Mouse (Mus musculus) limb, embryonic 14.5 days (tissue): Measurements from ENCODE around the gene Bpnt1. TPM values are rescaled to one million over a fixed set of nuclear protein-coding genes. Genes with fewer than 3 reads are reported as not detected.
A peak's percentile ranks its signal among the peaks of the same experiment; 100 is the strongest.

Experiments used
- ATAC-seq: fragments of 200-750 bp; cut with Nextera tagmentation; 2 replicates; pipeline ENCODE4 v1.8.0; 2017; ENCODE audit warnings: low read depth, moderate number of reproducible peaks, moderate TSS enrichment; ENCODE audit not compliant: low FRiP score
- DNase-seq: peaks from one replicate; pipeline ENCODE4 v3.0.0-alpha.2; 2015; ENCODE audit warnings: low spot score
- H3K27ac ChIP-seq: fragments of 300-500 bp; sonication (generic); replicated peaks from 2 replicates; pipeline ENCODE4 v1.5.1; 2014; ENCODE audit warnings: low read depth, mild to moderate bottlenecking, low read length, moderate library complexity, mixed read lengths
- H3K27me3 ChIP-seq: fragments of 300-500 bp; sonication (generic); 2 replicates; pipeline ENCODE4 v1.6.1; 2014; ENCODE audit warnings: low read length, mixed read lengths; ENCODE audit not compliant: control insufficient read depth, insufficient read depth
- H3K36me3 ChIP-seq: fragments of 300-500 bp; sonication (generic); 2 replicates; pipeline ENCODE4 v1.6.1; 2014; ENCODE audit warnings: mild to moderate bottlenecking, low read length, moderate library complexity, mixed read lengths; ENCODE audit not compliant: control insufficient read depth, insufficient read depth
- H3K4me1 ChIP-seq: fragments of 300-500 bp; sonication (generic); 2 replicates; pipeline ENCODE4 v1.6.1; 2014; ENCODE audit warnings: antibody characterized with exemption, low read length, mixed read lengths; ENCODE audit not compliant: control insufficient read depth, insufficient read depth
- H3K4me2 ChIP-seq: fragments of 300-500 bp; sonication (generic); replicated peaks from 2 replicates; pipeline ENCODE4 v1.6.1; 2014; ENCODE audit warnings: low read depth, mild to moderate bottlenecking, low read length, moderate library complexity; ENCODE audit not compliant: severe bottlenecking
- H3K4me3 ChIP-seq: fragments of 300-500 bp; sonication (generic); replicated peaks from 2 replicates; pipeline ENCODE4 v1.5.1; 2014; ENCODE audit warnings: low read length
- H3K9ac ChIP-seq: fragments of 300-500 bp; sonication (generic); 2 replicates; pipeline ENCODE4 v1.6.1; 2014; ENCODE audit warnings: mild to moderate bottlenecking, low read depth, low read length, moderate library complexity; ENCODE audit not compliant: severe bottlenecking
- H3K9me3 ChIP-seq: fragments of 300-500 bp; sonication (generic); 2 replicates; pipeline ENCODE4 v1.6.1; 2016; ENCODE audit warnings: low read length; ENCODE audit not compliant: control insufficient read depth
- POLR2A ChIP-seq: fragments of 200-500 bp; IDR thresholded peaks from 2 replicates; pipeline ENCODE4 v1.8.0; 2012; ENCODE audit warnings: inconsistent platforms, mild to moderate bottlenecking, moderate library complexity, borderline replicate concordance; ENCODE audit not compliant: insufficient read depth, insufficient read length; ENCODE audit errors: extremely low read depth
- WGBS: fragments of 180-500 bp; shearing (Covaris S2); extraction: QIAGEN DNeasy Blood & Tissue Kit; methylation state at CpG from one replicate; pipeline ENCODE4 v1.1.7; 2014; 5-methylcytosine and 5-hydroxymethylcytosine counted together
- polyA plus RNA-seq, 2 experiments: library from polyadenylated mRNA; depleted of rRNA in 1 of 2; stranded (reverse) in 1 of 2; unstranded in 1 of 2; fragments of >200 nt; fragmentation: Nextera tagmentation in 1 of 2; extraction: Ambion mirVana in 1 of 2; gene quantifications; 2 replicates each; pipeline versions ENCODE4 v1.2.1 to v1.2.3; 2012 to 2014

The Bpnt1 gene
- polyA plus RNA-seq, 2 experiments, result 8.8 to 30.1 TPM

DNA sequence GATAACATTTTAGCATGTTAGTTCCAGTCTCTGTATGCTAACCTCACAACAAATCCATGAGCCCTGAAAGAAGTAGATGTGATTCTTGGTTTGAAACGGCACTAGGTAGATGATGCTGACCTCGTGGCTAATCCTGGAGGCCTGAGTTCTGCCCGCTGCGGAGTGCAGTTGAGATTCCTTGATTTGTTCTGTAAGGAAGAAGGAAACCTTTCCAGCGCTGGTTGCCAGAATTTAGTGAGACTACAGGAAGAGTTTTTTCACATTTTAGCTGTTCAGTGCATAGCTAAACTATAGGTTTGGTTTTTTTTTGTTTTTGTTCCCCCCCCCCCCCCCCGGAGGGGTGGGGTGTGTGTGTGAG lies 32.2 kb downstream of the Bpnt1 start:
- Histone ChIP-seq H3K27ac (no peak overlapping the region), H3K4me2 (peak overlapping the region; percentile 63), H3K9ac (peak overlapping the region; percentile 34; the same call in 1 of the 2 replicates), H3K9me3 (no peaks in the 10 kb centered on the region), H3K4me3 (peak overlapping the region; percentile 99), H3K4me1 (peaks cover 27% of the 10 kb centered on the region), H3K36me3 (peaks cover 22% of the 10 kb centered on the region), H3K27me3 (no peaks in the 10 kb centered on the region)
- TF ChIP-seq POLR2A, result no peak
- no peak for ATAC-seq
- 45% methylated on average over 6 of the region's 6 CpGs for WGBS
- DNase-seq, result no peak

DNA sequence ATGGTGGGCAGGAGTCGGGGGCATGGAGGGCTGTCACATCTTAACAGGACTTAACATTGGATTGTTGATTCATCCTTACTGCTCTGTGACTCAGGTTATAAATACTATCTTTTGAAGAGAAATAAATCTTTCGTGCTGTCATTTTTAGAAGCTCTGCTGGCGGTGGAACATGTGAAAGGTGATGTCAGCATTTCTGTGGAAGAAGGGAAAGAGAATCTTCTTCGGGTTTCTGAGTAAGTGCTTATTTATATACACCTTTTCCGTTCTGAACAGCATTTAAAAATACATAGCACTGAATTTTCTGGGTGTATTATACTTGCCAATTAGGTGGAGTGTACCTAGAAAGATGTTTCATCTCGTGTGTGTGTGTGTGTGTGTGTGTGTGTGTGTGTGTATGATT lies 35.4 kb downstream of the Bpnt1 start:
- no peaks in the 10 kb centered on the region for H3K9me3 ChIP-seq
- H3K4me2 ChIP-seq, result no peak overlapping the region
- no peaks in the 10 kb centered on the region for H3K27me3 ChIP-seq
- no peak for TF ChIP-seq POLR2A
- no peak overlapping the region for H3K27ac ChIP-seq
- peaks cover 51% of the 10 kb centered on the region for H3K36me3 ChIP-seq
- WGBS, result 81% methylated on average over 6 of the region's 6 CpGs
- peaks cover 20% of the 10 kb centered on the region for H3K4me1 ChIP-seq
- DNase-seq (no peak), ATAC-seq (no peak)
- no peak overlapping the region for H3K9ac ChIP-seq
- H3K4me3 ChIP-seq, result no peak overlapping the region

DNA sequence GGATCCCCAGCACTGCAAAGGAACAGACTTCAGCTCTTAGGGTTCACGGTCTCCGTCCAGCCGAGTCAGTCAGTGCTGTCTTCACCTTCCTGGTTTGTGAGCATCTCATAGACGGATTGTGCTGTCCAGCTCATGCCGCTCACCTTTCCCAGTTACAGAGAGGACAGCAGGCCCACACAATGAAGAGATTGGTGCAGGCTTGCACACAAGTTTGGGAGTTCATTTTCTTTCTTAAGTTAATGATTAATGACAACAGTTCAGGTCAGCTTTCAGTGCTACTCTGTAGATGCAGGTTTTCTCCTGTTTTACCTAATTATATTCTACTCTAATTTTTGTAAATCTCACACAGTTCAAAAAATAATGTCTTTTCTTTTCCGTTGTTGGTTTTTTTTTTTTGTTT lies 38.0 kb downstream of the Bpnt1 start:
- ATAC-seq, result no peak
- peaks cover 10% of the 10 kb centered on the region for H3K4me1 ChIP-seq
- no peak overlapping the region for H3K27ac ChIP-seq
- DNase-seq, result no peak
- no peak overlapping the region for H3K9ac ChIP-seq
- 95% methylated on average over 6 of the region's 6 CpGs for WGBS
- H3K4me3 ChIP-seq, result no peak overlapping the region
- no peaks in the 10 kb centered on the region for H3K27me3 ChIP-seq
- H3K36me3 ChIP-seq, result peaks cover 71% of the 10 kb centered on the region
- H3K9me3 ChIP-seq, result no peaks in the 10 kb centered on the region
- H3K4me2 ChIP-seq, result no peak overlapping the region
- no peak for TF ChIP-seq POLR2A

DNA sequence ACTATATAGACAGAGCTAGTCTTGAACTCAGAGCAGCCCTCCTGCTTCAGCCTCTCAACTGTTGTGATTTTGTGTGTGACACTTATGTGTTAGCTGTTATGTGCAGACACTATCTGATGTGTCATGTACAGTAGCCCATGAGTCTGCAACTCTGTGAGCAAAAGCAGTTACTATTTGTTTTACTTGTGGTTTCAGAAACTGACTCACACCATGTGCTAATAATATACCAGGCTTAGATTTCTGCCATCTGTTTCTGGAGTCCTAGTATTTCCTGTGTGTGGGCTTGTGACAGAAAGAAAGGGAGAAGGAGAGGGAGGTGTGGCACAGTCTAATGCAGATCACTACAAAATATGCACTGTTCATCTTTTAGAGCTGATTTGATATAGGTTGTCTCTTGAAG lies 44.4 kb downstream of the Bpnt1 start:
- Histone ChIP-seq H3K36me3 (peaks cover 97% of the 10 kb centered on the region), H3K4me1 (no peaks in the 10 kb centered on the region), H3K9me3 (no peaks in the 10 kb centered on the region), H3K4me3 (no peak overlapping the region), H3K27me3 (no peaks in the 10 kb centered on the region), H3K9ac (no peak overlapping the region), H3K4me2 (no peak overlapping the region), H3K27ac (no peak overlapping the region)
- DNase-seq (no peak), ATAC-seq (no peak)
- TF ChIP-seq POLR2A, result no peak

DNA sequence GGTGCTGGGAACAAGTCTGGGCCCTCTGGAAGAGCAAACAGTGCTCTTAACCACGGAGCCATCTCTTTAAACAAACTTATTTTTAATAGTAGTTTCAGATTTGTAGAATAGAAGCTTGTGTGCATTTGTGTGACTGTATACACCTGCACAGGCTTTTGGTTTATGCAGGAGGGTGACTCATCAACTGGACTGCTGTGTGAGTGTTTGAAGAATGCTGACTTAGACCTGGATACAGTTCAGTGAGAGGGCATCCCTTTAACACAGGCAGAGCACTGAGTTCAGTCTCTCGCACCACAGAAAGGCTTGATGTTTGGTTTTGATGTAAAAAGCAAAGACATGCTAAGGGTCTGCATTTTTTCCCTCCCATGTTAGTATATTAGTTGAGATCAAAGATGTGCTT lies 45.5 kb downstream of the Bpnt1 start:
- DNase-seq, result no peak
- Histone ChIP-seq H3K9ac (no peak overlapping the region), H3K4me2 (no peak overlapping the region), H3K27me3 (no peaks in the 10 kb centered on the region), H3K36me3 (peaks cover 94% of the 10 kb centered on the region), H3K4me3 (no peak overlapping the region), H3K4me1 (no peaks in the 10 kb centered on the region), H3K9me3 (no peaks in the 10 kb centered on the region), H3K27ac (no peak overlapping the region)
- 94% methylated on average over 2 of the region's 2 CpGs for WGBS
- no peak for ATAC-seq
- no peak for TF ChIP-seq POLR2A

DNA sequence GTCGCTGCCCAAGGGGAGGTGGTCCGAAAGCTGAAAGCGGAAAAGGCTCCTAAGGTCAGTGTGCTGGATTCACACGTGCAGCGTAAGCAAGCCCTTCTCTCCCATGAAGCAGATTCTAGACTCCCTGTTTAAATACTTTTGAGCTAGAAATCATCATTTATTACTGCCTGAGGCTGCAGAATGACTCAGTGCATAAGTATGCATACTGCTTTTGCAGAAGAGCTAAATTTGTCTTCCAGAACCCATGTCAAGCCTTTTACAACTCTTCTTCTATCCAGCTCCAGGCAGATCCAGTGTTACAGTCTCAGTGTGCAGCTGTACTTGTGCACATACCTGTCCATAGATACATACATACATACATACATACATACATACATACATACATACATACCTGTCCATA lies 69.7 kb downstream of the Bpnt1 start:
- no peak for TF ChIP-seq POLR2A
- no peak overlapping the region for H3K4me2 ChIP-seq
- peaks cover 78% of the 10 kb centered on the region for H3K36me3 ChIP-seq
- H3K4me3 ChIP-seq, result no peak overlapping the region
- H3K27ac ChIP-seq, result no peak overlapping the region
- H3K4me1 ChIP-seq, result no peaks in the 10 kb centered on the region
- H3K27me3 ChIP-seq, result no peaks in the 10 kb centered on the region
- H3K9ac ChIP-seq, result no peak overlapping the region
- ATAC-seq (no peak), DNase-seq (peak; percentile 24)
- H3K9me3 ChIP-seq, result no peaks in the 10 kb centered on the region
- WGBS, result 73% methylated on average over 5 of the region's 5 CpGs
